Mouse (Mus musculus) liver, embryonic 13.5 days (tissue): ENCODE measurements at regions not wholly inside any gene's neighbourhood (a gene's known extent, or its start where the extent isn't known, plus 50 kb on each side); places are given as distances from the start of the nearest gene placed in this dataset.

Experiments
- ATAC-seq: fragments of 200-750 bp; cut with Nextera tagmentation; 2 replicates; pipeline ENCODE4 v1.8.0; 2017; ENCODE audit warnings: low read depth, mild to moderate bottlenecking, moderate number of reproducible peaks, moderate library complexity
- DNase-seq: peaks from one replicate; pipeline ENCODE4 v3.0.0; 2022
- H3K27ac ChIP-seq: fragments of 300-500 bp; sonication (generic); 2 replicates; pipeline ENCODE4 v1.5.1; 2015; ENCODE audit warnings: moderate library complexity, mild to moderate bottlenecking, inconsistent platforms
- H3K27me3 ChIP-seq: fragments of 300-500 bp; sonication (generic); 2 replicates; pipeline ENCODE4 v1.6.1; 2015; ENCODE audit warnings: mild to moderate bottlenecking, inconsistent platforms
- H3K36me3 ChIP-seq: fragments of 300-500 bp; sonication (generic); 2 replicates; pipeline ENCODE4 v1.6.1; 2015; ENCODE audit warnings: mild to moderate bottlenecking, inconsistent platforms
- H3K4me1 ChIP-seq: fragments of 300-500 bp; sonication (generic); replicated peaks from 2 replicates; pipeline ENCODE4 v1.6.1; 2015; ENCODE audit warnings: inconsistent platforms
- H3K4me2 ChIP-seq: fragments of 300-500 bp; sonication (generic); 2 replicates; pipeline ENCODE4 v1.6.1; 2015; ENCODE audit warnings: inconsistent platforms, mild to moderate bottlenecking, moderate library complexity
- H3K4me3 ChIP-seq: fragments of 300-500 bp; sonication (generic); replicated peaks from 2 replicates; pipeline ENCODE4 v1.5.1; 2015; ENCODE audit warnings: mild to moderate bottlenecking, inconsistent platforms
- H3K9ac ChIP-seq: fragments of 300-500 bp; sonication (generic); 2 replicates; pipeline ENCODE4 v1.6.1; 2015; ENCODE audit warnings: mild to moderate bottlenecking, inconsistent platforms
- H3K9me3 ChIP-seq: fragments of 300-500 bp; sonication (generic); replicated peaks from 2 replicates; pipeline ENCODE4 v1.6.1; 2016; ENCODE audit warnings: inconsistent platforms
- WGBS: fragments of 180-500 bp; shearing (Covaris S2); methylation state at CpG from one replicate; pipeline ENCODE4 v1.1.7; 2015; ENCODE audit not compliant: insufficient replicate concordance; 5-methylcytosine and 5-hydroxymethylcytosine counted together

GRCm38 (mm10) chr4:98200701-98201100, 182.4 kb downstream of the Tm2d1 start:
- WGBS: 27% methylated on average over 1 of the region's 1 CpGs
- ATAC-seq: no peak; the same call in 1 of the 2 replicates
- H3K27ac ChIP-seq: no peak overlapping the region

GRCm38 (mm10) chr4:98190318-98190717, 192.8 kb downstream of the Tm2d1 start:
- Histone ChIP-seq H3K36me3 (no peaks in the 10 kb centered on the region), H3K9me3 (no peaks in the 10 kb centered on the region), H3K4me1 (peaks cover 45% of the 10 kb centered on the region), H3K4me3 (no peak overlapping the region), H3K27me3 (no peaks in the 10 kb centered on the region), H3K4me2 (no peak overlapping the region), H3K9ac (no peak overlapping the region), H3K27ac (peak overlapping the region; percentile 53)
- ATAC-seq: no peak
- 56% methylated on average over 3 of the region's 3 CpGs for WGBS
- DNase-seq: no peak

More at GRCm38 (mm10) chr4:98200701-98201100, 182.4 kb downstream of the Tm2d1 start:
- Histone ChIP-seq H3K9ac (no peak overlapping the region), H3K4me2 (no peak overlapping the region), H3K4me1 (peaks cover 3% of the 10 kb centered on the region; the same call in 1 of the 2 replicates), H3K27me3 (no peaks in the 10 kb centered on the region), H3K9me3 (no peaks in the 10 kb centered on the region), H3K4me3 (no peak overlapping the region), H3K36me3 (no peaks in the 10 kb centered on the region)
- no peak for DNase-seq

GRCm38 (mm10) chr4:98189894-98190293, 193.2 kb downstream of the Tm2d1 start:
- DNase-seq (peak; percentile 45), ATAC-seq (peak; percentile 90)
- H3K27me3 ChIP-seq: no peaks in the 10 kb centered on the region
- H3K27ac ChIP-seq: peak overlapping the region; percentile 69
- WGBS: 22% methylated on average over 1 of the region's 1 CpGs
- H3K4me3 ChIP-seq: no peak overlapping the region
- H3K4me2 ChIP-seq: 0 out of 2 replicates have a peak overlapping the region, but pooled peaks have one; percentile 25
- H3K9me3 ChIP-seq: no peaks in the 10 kb centered on the region
- no peak overlapping the region for H3K9ac ChIP-seq
- no peaks in the 10 kb centered on the region for H3K36me3 ChIP-seq
- peaks cover 45% of the 10 kb centered on the region for H3K4me1 ChIP-seq

- DNase-seq: no peak
These were observed 194.2 kb downstream of the Tm2d1 start for GRCm38 (mm10) chr4:98188944-98189343.

GRCm38 (mm10) chr4:98187038-98187437, 196.1 kb downstream of the Tm2d1 start:
- peak; percentile 93 for ATAC-seq

More at GRCm38 (mm10) chr4:98188944-98189343, 194.2 kb downstream of the Tm2d1 start:
- Histone ChIP-seq H3K9ac (no peak overlapping the region), H3K27me3 (no peaks in the 10 kb centered on the region), H3K27ac (no peak overlapping the region), H3K9me3 (no peaks in the 10 kb centered on the region), H3K4me1 (peaks cover 45% of the 10 kb centered on the region), H3K36me3 (no peaks in the 10 kb centered on the region), H3K4me3 (no peak overlapping the region), H3K4me2 (no peak overlapping the region)
- 70% methylated on average over 7 of the region's 7 CpGs for WGBS
- ATAC-seq: no peak

GRCm38 (mm10) chr4:98182053-98182355, 201.1 kb downstream of the Tm2d1 start:
- 43% methylated on average over 4 of the region's 4 CpGs for WGBS
- Histone ChIP-seq H3K4me2 (no peak overlapping the region), H3K27ac (no peak overlapping the region), H3K27me3 (no peaks in the 10 kb centered on the region), H3K9me3 (no peaks in the 10 kb centered on the region), H3K4me3 (no peak overlapping the region), H3K36me3 (no peaks in the 10 kb centered on the region), H3K9ac (no peak overlapping the region), H3K4me1 (peaks cover 8% of the 10 kb centered on the region)
- ATAC-seq (no peak), DNase-seq (no peak)

More at GRCm38 (mm10) chr4:98187038-98187437, 196.1 kb downstream of the Tm2d1 start:
- Histone ChIP-seq H3K4me2 (peak overlapping the region; percentile 35), H3K27me3 (no peaks in the 10 kb centered on the region), H3K9me3 (no peaks in the 10 kb centered on the region), H3K4me3 (no peak overlapping the region), H3K4me1 (peaks cover 45% of the 10 kb centered on the region), H3K27ac (peak overlapping the region; percentile 50; the same call in 1 of the 2 replicates), H3K9ac (no peak overlapping the region), H3K36me3 (no peaks in the 10 kb centered on the region)
- 30% methylated on average over 2 of the region's 2 CpGs for WGBS
- DNase-seq: peak; percentile 33

GRCm38 (mm10) chr4:98181185-98182052, 201.7 kb downstream of the Tm2d1 start:
- H3K9me3 ChIP-seq: no peaks in the 10 kb centered on the region

GRCm38 (mm10) chr4:98180336-98180735, 202.8 kb downstream of the Tm2d1 start:
- DNase-seq (no peak), ATAC-seq (no peak)
- Histone ChIP-seq H3K9ac (no peak overlapping the region), H3K9me3 (no peaks in the 10 kb centered on the region), H3K4me1 (no peaks in the 10 kb centered on the region), H3K27me3 (no peaks in the 10 kb centered on the region), H3K27ac (no peak overlapping the region), H3K4me3 (no peak overlapping the region), H3K36me3 (no peaks in the 10 kb centered on the region), H3K4me2 (no peak overlapping the region)
- 62% methylated on average over 10 of the region's 10 CpGs for WGBS

More at GRCm38 (mm10) chr4:98181185-98182052, 201.7 kb downstream of the Tm2d1 start:
- Histone ChIP-seq H3K4me2 (no peak overlapping the region), H3K9ac (no peak overlapping the region), H3K4me1 (0 out of 2 replicates have a peak, but pooled peaks cover 2% of the 10 kb centered on the region), H3K36me3 (no peaks in the 10 kb centered on the region), H3K27me3 (no peaks in the 10 kb centered on the region), H3K4me3 (no peak overlapping the region), H3K27ac (no peak overlapping the region)
- WGBS: 69% methylated on average over 12 of the region's 12 CpGs
- ATAC-seq: no peak
- no peak for DNase-seq
